Mouse (Mus musculus): ENCODE measurements around the gene Ngrn.

GRCm38 (mm10) chr7:80241661-80242060 lies 19.4 kb upstream of the Ngrn start:
- TF ChIP-seq CTCF (IDR thresholded peaks at IDR 0.05; ENCODE audit: borderline replicate concordance, insufficient read depth, low read length) (no peak), POLR2A (IDR thresholded peaks at IDR 0.05; ENCODE audit: low read depth, low read length) (no peak)

Data from embryonic fibroblast, embryonic 13.5 days (primary cell).